Mouse (Mus musculus): ENCODE measurements around the gene Astn1. TPM values are rescaled to one million over a fixed set of nuclear protein-coding genes. Genes with fewer than 3 reads are reported as not detected.

Gene Astn1
- polyA plus RNA-seq, 1 experiment from 2014 or later = 42.3 TPM

GRCm38 (mm10) chr1:158740949-158741348 lies 378.9 kb downstream of the Astn1 start:
- Histone ChIP-seq H3K4me1 (replicated peaks; ENCODE audit: control insufficient read depth, insufficient read depth, low read length) (peaks cover 11% of the 10 kb centered on the region), H3K27me3 (replicated peaks; ENCODE audit: control insufficient read depth, insufficient read depth, low read length) (no peaks in the 10 kb centered on the region), H3K4me3 (replicated peaks; ENCODE audit: low read length) (no peak overlapping the region), H3K9ac (replicated peaks; ENCODE audit: low read depth, low read length) (no peak overlapping the region), H3K9me3 (ENCODE audit: control insufficient read depth, low read length) (no peaks in the 10 kb centered on the region), H3K36me3 (ENCODE audit: control insufficient read depth, insufficient read depth) (no peaks in the 10 kb centered on the region), H3K27ac (ENCODE audit: low read length) (no peak overlapping the region), H3K4me2 (ENCODE audit: low read length) (no peak overlapping the region)
- ATAC-seq = no peak
- WGBS = 85% methylated on average over 5 of the region's 5 CpGs

MicroRNA genes within 50 kb of the gene (microRNA counts, 519-probe panel; counts per million panel counts)
- 2,568 counts per million, percentile 63 among the panel's probes with 10 or more counts for microRNA mmu-miR-488

Small RNAs within 50 kb of the gene (microRNA-seq; reads per million reads assigned to microRNA genes)
- gene Mir488 = 228 reads per million, percentile 65 among the genes with 10 or more reads in this experiment

Other genes starting within 250 kb of the Astn1 start
- 46.4 and 46.5 TPM in 2 replicates for gene Brinp2, start 5.9 kb upstream of the Astn1 start, polyA plus RNA-seq (2015; fragmentation: Nextera tagmentation; extraction: Ambion mirVana)

All from forebrain, embryonic 16.5 days (tissue).